Mouse (Mus musculus) embryonic facial prominence, embryonic 11.5 days (tissue): ENCODE measurements around the gene Kcnma1. TPM values are rescaled to one million over a fixed set of nuclear protein-coding genes. Genes with fewer than 3 reads are reported as not detected.
A peak's percentile ranks its signal among the peaks of the same experiment; 100 is the strongest.

Experiments
- ATAC-seq: fragments of 200-750 bp; cut with Nextera tagmentation; replicated peaks from 2 replicates; pipeline ENCODE4 v1.8.0; 2017; ENCODE audit warnings: low read depth; ENCODE audit not compliant: insufficient number of reproducible peaks, low FRiP score, low TSS enrichment
- DNase-seq: peaks from one replicate; pipeline ENCODE4 v3.0.0-alpha.2; 2015; ENCODE audit warnings: low spot score
- H3K27ac ChIP-seq: fragments of 300-500 bp; sonication (generic); replicated peaks from 2 replicates; pipeline ENCODE4 v1.5.1; 2014; ENCODE audit warnings: mild to moderate bottlenecking, low read depth, low read length, control low read depth
- H3K27me3 ChIP-seq: fragments of 300-500 bp; sonication (generic); 2 replicates; pipeline ENCODE4 v1.6.1; 2014; ENCODE audit warnings: mild to moderate bottlenecking, low read length, moderate library complexity, mixed read lengths; ENCODE audit not compliant: control insufficient read depth, insufficient read depth
- H3K36me3 ChIP-seq: fragments of 300-500 bp; sonication (generic); replicated peaks from 2 replicates; pipeline ENCODE4 v1.6.1; 2014; ENCODE audit warnings: low read depth, mild to moderate bottlenecking, low read length, moderate library complexity, mixed read lengths; ENCODE audit not compliant: control insufficient read depth, insufficient read depth
- H3K4me1 ChIP-seq: fragments of 300-500 bp; sonication (generic); 2 replicates; pipeline ENCODE4 v1.6.1; 2014; ENCODE audit warnings: low read length, mixed read lengths; ENCODE audit not compliant: control insufficient read depth, insufficient read depth
- H3K4me2 ChIP-seq: fragments of 300-500 bp; sonication (generic); 2 replicates; pipeline ENCODE4 v1.6.1; 2014; ENCODE audit warnings: low read depth, mild to moderate bottlenecking, control low read depth, low read length, moderate library complexity
- H3K4me3 ChIP-seq: fragments of 300-500 bp; sonication (generic); 2 replicates; pipeline ENCODE4 v1.5.1; 2014; ENCODE audit warnings: low read depth, low read length, control low read depth
- H3K9ac ChIP-seq: fragments of 300-500 bp; sonication (generic); replicated peaks from 2 replicates; pipeline ENCODE4 v1.6.1; 2014; ENCODE audit warnings: mild to moderate bottlenecking, control low read depth, low read length
- H3K9me3 ChIP-seq: fragments of 300-500 bp; sonication (generic); replicated peaks from 2 replicates; pipeline ENCODE4 v1.6.1; 2016; ENCODE audit warnings: mild to moderate bottlenecking, low read length, inconsistent platforms, mixed read lengths; ENCODE audit not compliant: control insufficient read depth
- WGBS: fragments of 180-500 bp; shearing (Covaris S2); extraction: QIAGEN DNeasy Blood & Tissue Kit; methylation state at CpG from one replicate; pipeline ENCODE4 v1.1.7; 2014; 5-methylcytosine and 5-hydroxymethylcytosine counted together
- polyA plus RNA-seq: library from polyadenylated mRNA; unstranded; fragments of >200 nt; fragmentation: Nextera tagmentation; extraction: Ambion mirVana; gene quantifications from 2 replicates; pipeline ENCODE4 v1.2.1, GENCODE M21; 2014

The Kcnma1 gene
- polyA plus RNA-seq, 1 experiment from 2014 or later = 0.87 TPM

- H3K27ac ChIP-seq = no peak overlapping the region
- no peak for DNase-seq
- H3K9ac ChIP-seq = no peak overlapping the region
- H3K4me2 ChIP-seq = no peak overlapping the region
- H3K9me3 ChIP-seq = no peaks in the 10 kb centered on the region
- no peak for ATAC-seq
- H3K27me3 ChIP-seq = no peaks in the 10 kb centered on the region
- 84% methylated on average over 2 of the region's 2 CpGs for WGBS
- no peak overlapping the region for H3K4me3 ChIP-seq
- H3K36me3 ChIP-seq = no peaks in the 10 kb centered on the region
- H3K4me1 ChIP-seq = no peaks in the 10 kb centered on the region
Measured at GRCm38 (mm10) chr14:23430006-23430405, 584.3 kb downstream of the Kcnma1 start.

DNA sequence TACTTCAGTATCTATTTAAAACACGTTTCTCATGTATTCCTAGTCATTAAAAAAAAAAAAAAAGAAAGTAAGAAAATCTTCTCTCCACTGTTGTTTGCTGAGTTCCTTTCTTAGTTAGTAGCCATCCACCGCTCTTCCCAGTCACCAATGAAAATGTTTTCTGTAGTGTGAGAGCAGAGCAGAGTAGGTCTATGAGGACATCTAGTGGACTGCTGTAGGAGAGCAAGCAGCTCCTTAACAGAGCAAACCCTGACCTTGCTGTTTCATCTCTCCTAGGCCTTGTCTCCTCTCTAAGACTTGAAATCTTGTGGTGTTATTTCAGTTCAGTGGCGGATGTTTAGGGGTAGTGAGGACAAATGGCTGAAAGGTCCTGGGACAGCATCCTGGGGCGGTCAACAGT, 585.2 kb downstream of the Kcnma1 start:
- Histone ChIP-seq H3K4me3 (no peak overlapping the region), H3K9me3 (no peaks in the 10 kb centered on the region), H3K27ac (no peak overlapping the region), H3K4me2 (no peak overlapping the region), H3K4me1 (no peaks in the 10 kb centered on the region), H3K27me3 (no peaks in the 10 kb centered on the region), H3K36me3 (no peaks in the 10 kb centered on the region), H3K9ac (no peak overlapping the region)
- peak; percentile 70 for DNase-seq
- 37% methylated on average over 4 of the region's 4 CpGs for WGBS
- no peak for ATAC-seq

DNA sequence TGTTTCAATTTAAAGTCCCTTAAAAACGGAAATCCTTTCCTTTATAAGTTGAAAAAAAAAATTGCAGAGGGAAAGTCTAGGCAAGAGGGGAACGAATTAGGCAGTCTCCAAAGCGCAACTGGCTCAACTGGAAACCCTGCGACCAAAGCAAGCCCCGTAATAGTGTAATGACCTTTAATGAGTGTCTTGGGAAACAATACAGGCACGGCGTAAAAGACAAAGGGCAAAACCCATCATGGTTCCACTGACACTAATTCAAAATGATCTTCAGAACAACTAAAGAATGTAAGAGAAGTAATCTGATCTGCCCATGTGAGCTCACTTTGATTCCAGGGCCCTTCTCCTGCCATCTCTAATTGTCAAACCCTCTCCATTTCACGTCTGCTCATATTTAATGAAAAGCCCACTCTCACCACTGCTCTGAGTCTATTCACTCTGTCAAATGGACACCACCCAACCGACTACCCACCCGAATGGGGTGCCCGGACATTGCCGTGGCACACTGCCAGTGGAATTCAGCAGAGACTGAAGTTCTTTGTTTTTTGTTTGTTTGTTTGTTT, 591.7 kb downstream of the Kcnma1 start:
- H3K9ac ChIP-seq = no peak overlapping the region
- DNase-seq (peak; percentile 68), ATAC-seq (peak; percentile 62)
- H3K9me3 ChIP-seq = no peaks in the 10 kb centered on the region
- no peak overlapping the region for H3K27ac ChIP-seq
- H3K4me1 ChIP-seq = no peaks in the 10 kb centered on the region
- no peaks in the 10 kb centered on the region for H3K36me3 ChIP-seq
- no peak overlapping the region for H3K4me2 ChIP-seq
- no peak overlapping the region for H3K4me3 ChIP-seq
- H3K27me3 ChIP-seq = no peaks in the 10 kb centered on the region
- 36% methylated on average over 12 of the region's 12 CpGs for WGBS

GRCm38 (mm10) chr14:23418955-23419354, 595.3 kb downstream of the Kcnma1 start:
- ATAC-seq (no peak), DNase-seq (no peak)
- Histone ChIP-seq H3K4me1 (no peaks in the 10 kb centered on the region), H3K27ac (no peak overlapping the region), H3K36me3 (no peaks in the 10 kb centered on the region), H3K9ac (no peak overlapping the region), H3K27me3 (no peaks in the 10 kb centered on the region), H3K4me2 (no peak overlapping the region), H3K9me3 (no peaks in the 10 kb centered on the region), H3K4me3 (no peak overlapping the region)
- WGBS = 86% methylated on average over 3 of the region's 3 CpGs

DNA sequence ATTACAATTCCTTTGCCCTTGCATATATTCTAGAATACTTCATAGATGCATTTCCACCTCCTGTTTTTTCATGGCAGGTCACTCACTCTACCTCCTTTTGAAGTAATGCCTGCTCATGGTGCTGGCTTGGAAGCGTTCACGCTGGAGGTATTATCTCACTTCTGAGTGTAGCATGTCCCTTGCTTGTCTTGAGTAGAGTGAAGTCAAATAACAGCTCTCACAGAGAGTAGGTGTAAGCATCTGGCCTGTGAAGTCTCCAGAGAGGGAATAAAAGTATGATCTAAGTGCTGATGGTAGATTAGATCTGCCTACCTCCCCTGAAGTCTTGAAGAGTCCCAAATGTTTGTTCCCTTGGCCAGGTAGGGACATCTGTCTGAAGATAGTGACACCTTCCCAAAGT, 607.2 kb downstream of the Kcnma1 start:
- H3K4me1 ChIP-seq = no peaks in the 10 kb centered on the region
- 89% methylated on average over 2 of the region's 2 CpGs for WGBS
- H3K4me2 ChIP-seq = no peak overlapping the region
- no peak overlapping the region for H3K4me3 ChIP-seq
- H3K9ac ChIP-seq = no peak overlapping the region
- no peak for ATAC-seq
- no peak for DNase-seq
- no peaks in the 10 kb centered on the region for H3K27me3 ChIP-seq
- H3K9me3 ChIP-seq = no peaks in the 10 kb centered on the region
- no peaks in the 10 kb centered on the region for H3K36me3 ChIP-seq
- H3K27ac ChIP-seq = no peak overlapping the region

GRCm38 (mm10) chr14:23400777-23401469, 613.4 kb downstream of the Kcnma1 start:
- peak; percentile 67; the same call in 1 of the 2 replicates for ATAC-seq
- no peaks in the 10 kb centered on the region for H3K27me3 ChIP-seq

DNA sequence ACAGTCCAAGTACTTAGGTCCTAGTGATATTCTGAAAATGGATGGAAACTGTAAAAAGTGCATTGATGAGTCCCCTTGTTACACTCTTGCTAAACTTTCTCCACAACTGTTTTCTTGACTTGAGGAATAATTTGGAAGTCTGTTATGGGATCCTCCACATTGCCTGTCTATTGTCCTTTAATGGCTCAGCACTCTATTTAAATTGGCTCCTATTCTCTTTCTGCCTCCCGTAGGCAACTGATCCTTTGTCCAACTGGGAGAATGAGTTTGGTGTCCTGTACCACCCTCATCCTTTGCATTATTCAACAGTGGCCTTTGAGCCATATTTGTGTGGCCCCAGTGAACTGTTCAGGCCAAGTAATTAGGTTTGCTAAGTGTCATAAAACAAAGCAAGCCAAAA, 616.6 kb downstream of the Kcnma1 start:
- H3K27me3 ChIP-seq = no peaks in the 10 kb centered on the region
- no peak overlapping the region for H3K4me2 ChIP-seq
- H3K9ac ChIP-seq = no peak overlapping the region
- 52% methylated on average over 1 of the region's 1 CpGs for WGBS
- no peak for ATAC-seq
- DNase-seq = no peak
- no peaks in the 10 kb centered on the region for H3K9me3 ChIP-seq
- no peaks in the 10 kb centered on the region for H3K36me3 ChIP-seq
- no peaks in the 10 kb centered on the region for H3K4me1 ChIP-seq
- no peak overlapping the region for H3K27ac ChIP-seq
- no peak overlapping the region for H3K4me3 ChIP-seq

More at GRCm38 (mm10) chr14:23400777-23401469, 613.4 kb downstream of the Kcnma1 start:
- Histone ChIP-seq H3K4me2 (no peak overlapping the region), H3K36me3 (no peaks in the 10 kb centered on the region), H3K9me3 (no peaks in the 10 kb centered on the region), H3K4me3 (no peak overlapping the region), H3K9ac (no peak overlapping the region), H3K4me1 (no peaks in the 10 kb centered on the region), H3K27ac (no peak overlapping the region)
- peak; percentile 90 for DNase-seq
- WGBS = 18% methylated on average over 6 of the region's 6 CpGs

GRCm38 (mm10) chr14:23391566-23391965, 622.7 kb downstream of the Kcnma1 start:
- no peaks in the 10 kb centered on the region for H3K36me3 ChIP-seq
- no peak overlapping the region for H3K9ac ChIP-seq
- ATAC-seq (no peak), DNase-seq (no peak)
- H3K4me3 ChIP-seq = no peak overlapping the region
- H3K4me2 ChIP-seq = no peak overlapping the region
- no peak overlapping the region for H3K27ac ChIP-seq
- 64% methylated on average over 3 of the region's 3 CpGs for WGBS
- no peaks in the 10 kb centered on the region for H3K27me3 ChIP-seq
- no peaks in the 10 kb centered on the region for H3K4me1 ChIP-seq
- H3K9me3 ChIP-seq = no peaks in the 10 kb centered on the region
